Mouse (Mus musculus) ovary, postnatal 10 days (tissue): Measurements from ENCODE around the gene Mettl2.

Source experiments
- DNase-seq: peaks from one replicate; pipeline ENCODE4 v3.0.0; 2022; ENCODE audit warnings: low spot score

The Mettl2 gene

GRCm38 (mm10) chr11:105153068-105153833 lies 27.0 kb downstream of the Mettl2 start:
- peak; percentile 8 for DNase-seq

- DNase-seq = no peak
These were observed 29.7 kb downstream of the Mettl2 start for GRCm38 (mm10) chr11:105155915-105156314.

- no peak for DNase-seq
These were observed 30.6 kb downstream of the Mettl2 start for GRCm38 (mm10) chr11:105156748-105157267.

GRCm38 (mm10) chr11:105158047-105158446 lies 31.8 kb downstream of the Mettl2 start:
- DNase-seq = no peak

GRCm38 (mm10) chr11:105159673-105160360 lies 33.6 kb downstream of the Mettl2 start:
- DNase-seq = no peak

GRCm38 (mm10) chr11:105161411-105161810 lies 35.2 kb downstream of the Mettl2 start:
- no peak for DNase-seq

GRCm38 (mm10) chr11:105164516-105165510 lies 38.6 kb downstream of the Mettl2 start:
- no peak for DNase-seq

GRCm38 (mm10) chr11:105166780-105167179 lies 40.6 kb downstream of the Mettl2 start:
- no peak for DNase-seq

GRCm38 (mm10) chr11:105178516-105178915 lies 52.3 kb downstream of the Mettl2 start, which contains the start of gene Tlk2:
Gene Tlk2 (plus strand): TSS chr11:105178807.
- DNase-seq = no peak

GRCm38 (mm10) chr11:105179523-105179922 lies 53.3 kb downstream of the Mettl2 start:
- no peak for DNase-seq

GRCm38 (mm10) chr11:105180471-105181091 lies 54.4 kb downstream of the Mettl2 start:
- peak; percentile 24 for DNase-seq

GRCm38 (mm10) chr11:105181126-105181637 lies 55.0 kb downstream of the Mettl2 start:
- peak; percentile 88 for DNase-seq

- DNase-seq = peak; percentile 53
These were observed 55.6 kb downstream of the Mettl2 start for GRCm38 (mm10) chr11:105181689-105182460.

- no peak for DNase-seq
These were observed 56.2 kb downstream of the Mettl2 start for GRCm38 (mm10) chr11:105182461-105182855.

GRCm38 (mm10) chr11:105184678-105185077 lies 58.5 kb downstream of the Mettl2 start:
- no peak for DNase-seq
